Mouse (Mus musculus) liver, postnatal 0 days (tissue): ENCODE measurements around the gene Epha10. TPM values are rescaled to one million over a fixed set of nuclear protein-coding genes. Genes with fewer than 3 reads are reported as not detected.

Experiments
- ATAC-seq: fragments of 200-750 bp; cut with Nextera tagmentation; 2 replicates; pipeline ENCODE4 v1.8.0; 2017; ENCODE audit warnings: mild to moderate bottlenecking, moderate library complexity
- DNase-seq: peaks from one replicate; pipeline ENCODE4 v3.0.0-alpha.2; 2016
- H3K27ac ChIP-seq: fragments of 300-500 bp; sonication (generic); 2 replicates; pipeline ENCODE4 v1.5.1; 2014; ENCODE audit warnings: antibody characterized with exemption, moderate library complexity, mild to moderate bottlenecking, low read depth
- H3K27me3 ChIP-seq: fragments of 300-500 bp; sonication (generic); 2 replicates; pipeline ENCODE4 v1.6.1; 2014; ENCODE audit warnings: low read length, control low read depth, mixed read lengths; ENCODE audit not compliant: insufficient read depth
- H3K36me3 ChIP-seq: fragments of 300-500 bp; sonication (generic); replicated peaks from 2 replicates; pipeline ENCODE4 v1.6.1; 2014; ENCODE audit warnings: mild to moderate bottlenecking, control low read depth, low read length, moderate library complexity, mixed read lengths; ENCODE audit not compliant: insufficient read depth
- H3K4me1 ChIP-seq: fragments of 300-500 bp; sonication (generic); 2 replicates; pipeline ENCODE4 v1.6.1; 2014; ENCODE audit warnings: antibody characterized with exemption, mild to moderate bottlenecking, control low read depth; ENCODE audit not compliant: insufficient read depth
- H3K4me2 ChIP-seq: fragments of 300-500 bp; sonication (generic); 2 replicates; pipeline ENCODE4 v1.6.1; 2014; ENCODE audit warnings: low read depth, mild to moderate bottlenecking, low read length, moderate library complexity, mixed read lengths
- H3K4me3 ChIP-seq: fragments of 300-500 bp; sonication (generic); 2 replicates; pipeline ENCODE4 v1.5.1; 2014; ENCODE audit warnings: low read depth, low read length
- H3K9ac ChIP-seq: fragments of 300-500 bp; sonication (generic); replicated peaks from 2 replicates; pipeline ENCODE4 v1.6.1; 2014; ENCODE audit warnings: mild to moderate bottlenecking, moderate library complexity
- H3K9me3 ChIP-seq: fragments of 300-500 bp; sonication (generic); 2 replicates; pipeline ENCODE4 v1.6.1; 2016; ENCODE audit warnings: mild to moderate bottlenecking, control low read depth, low read length, mixed read lengths
- CTCF ChIP-seq: sonication (generic); IDR thresholded peaks from 2 replicates; pipeline ENCODE4 v1.5.1; 2016; ENCODE audit warnings: antibody characterized with exemption, low read depth
- EP300 ChIP-seq: IDR thresholded peaks from 2 replicates; pipeline ENCODE4 v1.6.1; 2016; ENCODE audit warnings: antibody characterized with exemption, low read depth, mild to moderate bottlenecking
- WGBS: fragments of 180-500 bp; shearing (Covaris S2); extraction: QIAGEN DNeasy Blood & Tissue Kit; methylation state at CpG from one replicate; pipeline ENCODE4 v1.1.7; 2014; ENCODE audit not compliant: insufficient replicate concordance; 5-methylcytosine and 5-hydroxymethylcytosine counted together
- polyA plus RNA-seq: library from polyadenylated mRNA; unstranded; fragments of >200 nt; fragmentation: Nextera tagmentation; extraction: Ambion mirVana; gene quantifications from 2 replicates; pipeline ENCODE4 v1.2.1, GENCODE M21; 2015

The Epha10 gene
- polyA plus RNA-seq, 1 experiment from 2014 or later: not detected

- DNase-seq (no peak), ATAC-seq (peak; percentile 4; the same call in 1 of the 2 replicates)
- Histone ChIP-seq H3K36me3 (peaks cover 14% of the 10 kb centered on the region), H3K27me3 (no peaks in the 10 kb centered on the region), H3K9me3 (no peaks in the 10 kb centered on the region), H3K9ac (peak overlapping the region; percentile 94), H3K4me2 (peak overlapping the region; percentile 83), H3K27ac (peak overlapping the region; percentile 96), H3K4me3 (peak overlapping the region; percentile 99), H3K4me1 (peaks cover 14% of the 10 kb centered on the region)
- 10% methylated on average over 20 of the region's 24 CpGs for WGBS
- TF ChIP-seq EP300: no peak
- no peak for TF ChIP-seq CTCF
Measured at GRCm38 (mm10) chr4:124849631-124850260, 31.0 kb upstream of the Epha10 start.

GRCm38 (mm10) chr4:124850261-124850913 is 30.3 kb upstream of the Epha10 start, which contains the start of gene Yrdc:
Gene Yrdc (plus strand): TSS chr4:124850679.
- Histone ChIP-seq H3K4me3 (peak within 1 kb of the TSS; percentile 99), H3K9ac (peak within 1 kb of the TSS; percentile 94), H3K36me3 (peaks cover 16% of the 10 kb centered on the region), H3K27me3 (no peaks in the 10 kb centered on the region), H3K27ac (peak within 1 kb of the TSS; percentile 96), H3K9me3 (no peaks in the 10 kb centered on the region), H3K4me1 (peaks cover 14% of the 10 kb centered on the region), H3K4me2 (peak within 1 kb of the TSS; percentile 83)
- under 1% methylated on average over 55 of the region's 90 CpGs for WGBS
- TF ChIP-seq EP300 (no peak), CTCF (no peak)
- DNase-seq: peak; percentile 96
- ATAC-seq: peak; percentile 94

DNA sequence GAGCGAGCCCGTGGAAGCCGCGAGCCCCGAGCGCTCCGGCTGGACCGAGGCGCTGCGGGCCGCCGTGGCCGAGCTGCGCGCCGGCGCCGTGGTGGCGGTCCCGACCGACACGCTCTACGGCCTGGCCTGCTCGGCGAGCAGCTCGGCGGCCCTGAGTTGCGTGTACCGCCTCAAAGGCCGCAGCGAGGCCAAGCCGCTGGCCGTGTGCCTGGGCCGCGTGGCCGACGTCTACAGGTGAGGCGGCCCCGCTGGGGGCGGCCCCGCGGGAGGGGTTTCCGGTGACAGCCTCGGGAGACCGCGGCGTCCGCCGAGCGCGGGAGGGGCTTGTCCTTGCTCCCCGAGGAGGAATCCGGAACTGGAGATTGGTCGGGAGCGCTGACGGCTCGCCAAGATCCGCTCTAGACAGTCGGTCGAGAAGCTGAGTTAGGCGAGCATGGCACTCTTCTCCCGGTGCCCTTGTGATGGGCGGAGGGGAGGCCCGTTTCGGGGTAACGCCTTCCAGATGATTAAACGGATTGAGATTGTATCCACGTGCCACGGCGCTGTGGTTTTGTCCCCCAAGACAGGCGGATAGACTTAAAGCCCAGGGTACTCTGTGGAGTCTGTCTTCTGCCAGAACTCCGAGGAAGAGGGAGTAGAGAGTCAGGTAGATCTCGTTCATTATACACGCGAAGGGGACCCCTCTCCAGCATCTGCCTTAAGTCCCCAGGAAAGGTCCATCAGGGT is 29.6 kb upstream of the Epha10 start, which contains the start of gene 1110065P20Rik:
1110065P20Rik (minus strand) TSS at position 264 of the 726 bp plus-strand sequence.
- DNase-seq (peak; percentile 84), ATAC-seq (peak; percentile 65)
- Histone ChIP-seq H3K9ac (peak within 1 kb of the TSS; percentile 94), H3K27ac (peak within 1 kb of the TSS; percentile 96), H3K4me2 (peak within 1 kb of the TSS; percentile 83), H3K27me3 (no peaks in the 10 kb centered on the region), H3K36me3 (peaks cover 22% of the 10 kb centered on the region), H3K4me1 (peaks cover 14% of the 10 kb centered on the region), H3K4me3 (peak within 1 kb of the TSS; percentile 99), H3K9me3 (no peaks in the 10 kb centered on the region)
- WGBS: under 1% methylated on average over 66 of the region's 75 CpGs
- TF ChIP-seq CTCF: no peak
- TF ChIP-seq EP300: no peak

DNA sequence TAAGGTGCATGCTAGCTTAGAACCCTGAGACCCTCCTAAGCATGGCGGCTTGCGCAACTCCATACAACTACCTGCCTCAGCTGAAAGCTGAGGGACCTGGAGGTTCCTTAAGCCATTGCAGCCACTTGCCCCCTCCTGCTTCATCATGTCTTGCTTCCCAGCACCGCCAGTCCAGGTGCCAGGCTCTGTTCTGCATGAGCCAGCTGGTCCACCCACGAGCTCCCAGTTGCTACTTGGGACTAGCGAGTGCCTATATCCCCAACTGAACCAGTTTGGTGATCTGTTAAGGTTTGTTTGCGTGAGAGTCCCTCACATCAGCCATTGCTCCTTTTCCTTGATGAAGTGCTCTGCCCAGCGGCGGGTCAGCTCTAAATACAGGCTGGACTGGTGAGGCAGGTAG is 24.4 kb upstream of the Epha10 start:
- WGBS: 88% methylated on average over 8 of the region's 8 CpGs
- H3K27ac ChIP-seq: no peak overlapping the region
- peaks cover 22% of the 10 kb centered on the region for H3K36me3 ChIP-seq

DNA sequence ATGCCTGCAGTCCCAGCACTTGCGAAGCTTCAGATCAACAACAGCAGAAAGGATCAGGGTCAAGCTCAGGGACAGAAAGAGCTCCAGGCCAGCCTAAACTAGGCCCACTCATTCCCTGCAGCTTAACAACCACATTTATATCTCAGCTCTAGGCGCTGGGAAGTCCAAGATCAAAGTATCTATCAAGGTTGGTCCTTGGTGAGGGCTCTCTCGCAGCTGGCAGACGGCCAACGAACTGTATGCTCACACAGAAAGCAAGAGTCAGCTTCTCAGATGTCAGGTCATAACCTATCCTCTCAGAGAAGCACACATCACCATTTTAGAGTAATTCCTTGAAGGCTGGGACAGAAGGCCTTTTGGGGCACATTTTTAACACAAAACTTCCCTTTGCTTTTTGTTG is 22.3 kb upstream of the Epha10 start:
- no peak for ATAC-seq
- Histone ChIP-seq H3K9me3 (no peaks in the 10 kb centered on the region), H3K27ac (no peak overlapping the region), H3K4me2 (no peak overlapping the region), H3K4me1 (no peaks in the 10 kb centered on the region), H3K36me3 (peaks cover 21% of the 10 kb centered on the region), H3K27me3 (peaks cover 27% of the 10 kb centered on the region), H3K9ac (no peak overlapping the region), H3K4me3 (no peak overlapping the region)
- 59% methylated on average over 5 of the region's 5 CpGs for WGBS
- no peak for DNase-seq
- TF ChIP-seq EP300 (no peak), CTCF (no peak)

More for the DNA sequence above, 24.4 kb upstream of the Epha10 start:
- TF ChIP-seq EP300 (no peak), CTCF (no peak)
- H3K4me3 ChIP-seq: no peak overlapping the region
- H3K9me3 ChIP-seq: no peaks in the 10 kb centered on the region
- DNase-seq (no peak), ATAC-seq (no peak)
- no peak overlapping the region for H3K4me2 ChIP-seq
- no peak overlapping the region for H3K9ac ChIP-seq
- peaks cover 10% of the 10 kb centered on the region for H3K27me3 ChIP-seq
- peaks cover 9% of the 10 kb centered on the region for H3K4me1 ChIP-seq

DNA sequence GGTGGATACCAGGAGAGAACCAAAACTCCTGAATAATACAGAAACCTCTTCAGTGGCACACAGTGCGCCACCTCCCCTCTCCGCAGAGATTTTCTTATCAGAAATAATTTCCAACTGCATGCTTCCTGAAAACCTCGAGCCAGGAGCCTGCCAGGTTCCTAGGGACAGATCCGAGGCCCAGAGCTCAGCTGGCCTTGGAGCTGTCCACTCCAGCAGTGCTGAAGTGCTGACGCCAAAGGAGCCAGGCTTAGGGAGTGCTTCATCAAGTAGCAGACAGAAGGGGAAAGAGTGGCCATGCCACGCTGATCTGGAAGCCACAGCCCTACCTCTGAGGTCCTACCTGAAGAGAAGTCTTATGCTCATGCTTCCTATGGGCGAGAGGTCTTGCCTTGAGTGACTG is 20.3 kb upstream of the Epha10 start:
- Histone ChIP-seq H3K4me2 (no peak overlapping the region), H3K36me3 (peaks cover 6% of the 10 kb centered on the region), H3K4me3 (no peak overlapping the region), H3K9me3 (no peaks in the 10 kb centered on the region), H3K9ac (no peak overlapping the region), H3K4me1 (no peaks in the 10 kb centered on the region), H3K27ac (no peak overlapping the region), H3K27me3 (peaks cover 31% of the 10 kb centered on the region)
- 10% methylated on average over 7 of the region's 7 CpGs for WGBS
- TF ChIP-seq CTCF (no peak), EP300 (no peak)
- peak; percentile 76 for DNase-seq
- no peak for ATAC-seq
